18 mouse cellular contexts compared by ENCODE assay signal in the genomic region with DNA sequence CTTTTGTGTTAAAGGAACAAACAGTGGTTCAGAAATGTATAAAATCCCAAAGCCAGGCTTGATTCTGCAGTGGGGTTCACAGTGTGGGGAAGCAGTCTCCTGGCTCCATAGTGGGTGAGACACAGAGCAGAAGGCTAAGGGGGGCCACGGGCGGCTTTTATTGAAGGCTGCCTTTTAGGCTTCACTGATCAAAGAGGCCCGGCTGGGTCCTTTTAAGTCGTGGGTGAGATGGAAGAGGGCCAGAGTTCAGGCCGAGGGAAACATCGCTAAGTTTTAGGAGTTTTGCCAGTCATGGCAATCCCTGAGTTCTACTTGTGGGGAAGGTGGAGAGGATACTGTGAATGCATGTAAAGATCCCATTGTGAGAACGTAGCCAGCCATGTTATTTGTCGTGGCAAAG.
DNase-seq lines count a peak whose midpoint lies in the region; ATAC-seq and TF ChIP-seq lines count a peak whose summit lies in the region.
"Had no signal": no experiment of that assay in that cellular context is flagged by ENCODE, and none has a peak within 500 bp of the region (broad histone marks: within the 10 kb centered on the region; RNA-seq: fewer than 3 reads in every experiment).

No protein-coding gene starts in this region.

- no peaks in the 10 kb centered on the region for H3K9me3 ChIP-seq in kidney, embryonic 16.5 days (ENCODE audit: low read length)
- no peaks in the 10 kb centered on the region for H3K9me3 ChIP-seq in hindbrain, embryonic 16.5 days (ENCODE audit: control insufficient read depth, low read length)
- H3K9me3 ChIP-seq: limb, embryonic 15.5 days had no signal

- H3K27ac ChIP-seq in kidney, embryonic 16.5 days (ENCODE audit: low read length): no peak overlapping the region
- H3K27ac ChIP-seq in hindbrain, embryonic 16.5 days (ENCODE audit: low read depth, low read length): no peak overlapping the region
- H3K27ac ChIP-seq: gastrocnemius, adult 2 months; layer of hippocampus, adult 2 months; limb, embryonic 15.5 days had no signal

- no peaks in the 10 kb centered on the region for H3K27me3 ChIP-seq in kidney, embryonic 16.5 days (ENCODE audit: insufficient read depth, low read length)
- H3K27me3 ChIP-seq in hindbrain, embryonic 16.5 days (replicated peaks; ENCODE audit: control insufficient read depth, insufficient read depth, low read length): no peaks in the 10 kb centered on the region
- H3K27me3 ChIP-seq: limb, embryonic 15.5 days had no signal

- TF ChIP-seq POLR2A in brain, embryonic 14.5 days (IDR thresholded peaks at IDR 0.05; ENCODE audit: borderline replicate concordance, extremely low read depth, insufficient read depth, insufficient read length, poor library complexity, severe bottlenecking): no peak

- no peak overlapping the region for H3K4me3 ChIP-seq in kidney, embryonic 16.5 days (ENCODE audit: low read length)
- H3K4me3 ChIP-seq in hindbrain, embryonic 16.5 days (ENCODE audit: low read length): no peak overlapping the region
- H3K4me3 ChIP-seq: erythroblast, embryonic 14.5 days; gastrocnemius, adult 2 months; layer of hippocampus, adult 2 months; limb, embryonic 15.5 days had no signal

- H3K4me1 ChIP-seq in kidney, embryonic 16.5 days (ENCODE audit: insufficient read depth, low read length): peaks cover 29% of the 10 kb centered on the region
- H3K4me1 ChIP-seq in hindbrain, embryonic 16.5 days (ENCODE audit: control insufficient read depth, insufficient read depth, low read depth, low read length): peaks cover 7% of the 10 kb centered on the region
- H3K4me1 ChIP-seq: limb, embryonic 15.5 days had no signal

- 22% methylated on average over 8 of the region's 8 CpGs for WGBS in kidney, embryonic 16.5 days
- WGBS in hindbrain, embryonic 16.5 days: 10% methylated on average over 8 of the region's 8 CpGs

- no peak for DNase-seq in kidney, postnatal 10 days
- peak; percentile 77 for DNase-seq in brain, embryonic 14.5 days (ENCODE audit: low read depth)
- peak; percentile 46 for DNase-seq in embryo, embryonic 11 days
- no peak for DNase-seq in urinary bladder, postnatal 36 days (ENCODE audit: low spot score in 2 of 2)
- no peak for DNase-seq in gastrocnemius, postnatal 4 days (ENCODE audit: low spot score in 2 of 2)
- DNase-seq: adrenal gland, adult 2 months; cerebellum, adult 9-10 months; gastrocnemius, adult 2 months; heart, postnatal 10 days; lung, adult 18-20 months; thymus, postnatal 25 days had no signal

- peak; percentile 74 for ATAC-seq in kidney, embryonic 16.5 days (ENCODE audit: low FRiP score, low TSS enrichment)
- ATAC-seq in hindbrain, embryonic 16.5 days: peak; percentile 20; the same call in 1 of the 2 replicates
- no peak for ATAC-seq in cerebellum, adult (ENCODE audit: insufficient number of reproducible peaks, low FRiP score, low TSS enrichment)

- TF ChIP-seq CTCF in brain, embryonic 14.5 days (IDR thresholded peaks at IDR 0.05; ENCODE audit: borderline replicate concordance, extremely low read depth, insufficient read depth, insufficient read length): no peak

- H3K36me3 ChIP-seq in kidney, embryonic 16.5 days (ENCODE audit: insufficient read depth, low read length): no peaks in the 10 kb centered on the region
- H3K36me3 ChIP-seq in hindbrain, embryonic 16.5 days (ENCODE audit: control insufficient read depth, insufficient read depth, low read length): no peaks in the 10 kb centered on the region
- H3K36me3 ChIP-seq: G1E; limb, embryonic 15.5 days had no signal

- no peak overlapping the region for H3K9ac ChIP-seq in kidney, embryonic 16.5 days (replicated peaks; ENCODE audit: low read length)
- H3K9ac ChIP-seq in hindbrain, embryonic 16.5 days (ENCODE audit: low read depth, low read length): no peak overlapping the region
- H3K9ac ChIP-seq: limb, embryonic 15.5 days had no signal

- no peak overlapping the region for H3K4me2 ChIP-seq in kidney, embryonic 16.5 days (replicated peaks; ENCODE audit: low read depth, low read length)
- no peak overlapping the region for H3K4me2 ChIP-seq in hindbrain, embryonic 16.5 days (ENCODE audit: low read length)
- H3K4me2 ChIP-seq: limb, embryonic 15.5 days had no signal

Comparison
In these comparisons a context has a peak if more than half of its experiments do, and no peak if none do; other contexts are left out.
1. DNase-seq: peak in brain, embryonic 14.5 days (single experiment) and embryo, embryonic 11 days (single experiment); none in kidney, postnatal 10 days (single experiment), urinary bladder, postnatal 36 days (0 of 2) and gastrocnemius, postnatal 4 days (0 of 2).